Mouse (Mus musculus) lung, postnatal 0 days (tissue): ENCODE measurements around the gene Sar1a. TPM values are rescaled to one million over a fixed set of nuclear protein-coding genes. Genes with fewer than 3 reads are reported as not detected.

Experiments used
- ATAC-seq: fragments of 200-750 bp; cut with Nextera tagmentation; 2 replicates; pipeline ENCODE4 v1.8.0; 2017; ENCODE audit warnings: moderate library complexity
- DNase-seq: peaks from one replicate; pipeline ENCODE4 v3.0.0-alpha.2; 2016; ENCODE audit warnings: low spot score
- H3K27ac ChIP-seq: fragments of 300-500 bp; sonication (generic); 2 replicates; pipeline ENCODE4 v1.5.1; 2014; ENCODE audit warnings: antibody characterized with exemption, mild to moderate bottlenecking, low read length, mixed read lengths
- H3K27me3 ChIP-seq: fragments of 300-500 bp; sonication (generic); replicated peaks from 2 replicates; pipeline ENCODE4 v1.6.1; 2014; ENCODE audit warnings: low read length, mixed read lengths; ENCODE audit not compliant: insufficient read depth
- H3K36me3 ChIP-seq: fragments of 300-500 bp; sonication (generic); 2 replicates; pipeline ENCODE4 v1.6.1; 2014; ENCODE audit warnings: low read length, mixed read lengths; ENCODE audit not compliant: insufficient read depth
- H3K4me1 ChIP-seq: fragments of 300-500 bp; sonication (generic); 2 replicates; pipeline ENCODE4 v1.6.1; 2014; ENCODE audit warnings: antibody characterized with exemption, low read depth, low read length, mixed read lengths; ENCODE audit not compliant: insufficient read depth
- H3K4me2 ChIP-seq: fragments of 300-500 bp; sonication (generic); replicated peaks from 2 replicates; pipeline ENCODE4 v1.6.1; 2014; ENCODE audit warnings: low read depth, mild to moderate bottlenecking, low read length, moderate library complexity, mixed read lengths
- H3K4me3 ChIP-seq: fragments of 300-500 bp; sonication (generic); 2 replicates; pipeline ENCODE4 v1.5.1; 2014; ENCODE audit warnings: low read depth, low read length
- H3K9ac ChIP-seq: fragments of 300-500 bp; sonication (generic); replicated peaks from 2 replicates; pipeline ENCODE4 v1.6.1; 2014; ENCODE audit warnings: low read depth, mild to moderate bottlenecking
- H3K9me3 ChIP-seq: fragments of 300-500 bp; sonication (generic); 2 replicates; pipeline ENCODE4 v1.6.1; 2016; ENCODE audit warnings: low read length, mixed read lengths
- CTCF ChIP-seq: IDR thresholded peaks from 2 replicates; pipeline ENCODE4 v1.5.1; 2016; ENCODE audit warnings: antibody characterized with exemption, mild to moderate bottlenecking
- EP300 ChIP-seq: IDR thresholded peaks from 2 replicates; pipeline ENCODE4 v1.6.1; 2016; ENCODE audit warnings: antibody characterized with exemption, mild to moderate bottlenecking, control low read depth
- WGBS: fragments of 180-500 bp; shearing (Covaris S2); extraction: QIAGEN DNeasy Blood & Tissue Kit; methylation state at CpG from one replicate; pipeline ENCODE4 v1.1.7; 2014; 5-methylcytosine and 5-hydroxymethylcytosine counted together
- polyA plus RNA-seq: library from polyadenylated mRNA; unstranded; fragments of >200 nt; fragmentation: Nextera tagmentation; extraction: Ambion mirVana; gene quantifications from 2 replicates; pipeline ENCODE4 v1.2.1, GENCODE M21; 2015

The Sar1a gene
- polyA plus RNA-seq, 1 experiment from 2014 or later: 184 TPM

- H3K4me2 ChIP-seq: peak overlapping the region; percentile 92
- H3K9me3 ChIP-seq: no peaks in the 10 kb centered on the region
- H3K27ac ChIP-seq: peak overlapping the region; percentile 35; the same call in 1 of the 2 replicates
- no peaks in the 10 kb centered on the region for H3K27me3 ChIP-seq
- 1% methylated on average over 42 of the region's 49 CpGs for WGBS
- peak overlapping the region; percentile 53 for H3K9ac ChIP-seq
- peaks cover 3% of the 10 kb centered on the region; the same call in 1 of the 2 replicates for H3K4me1 ChIP-seq
- H3K4me3 ChIP-seq: peak overlapping the region; percentile 83
- peak; percentile 13; the same call in 1 of the 2 replicates for ATAC-seq
- H3K36me3 ChIP-seq: no peaks in the 10 kb centered on the region
- peak; percentile 35 for DNase-seq
- TF ChIP-seq CTCF (no peak), EP300 (no peak)
Observed at GRCm38 (mm10) chr10:61648737-61649645, 31.1 kb upstream of the Sar1a start.

GRCm38 (mm10) chr10:61654105-61654504 is 26.0 kb upstream of the Sar1a start:
- TF ChIP-seq EP300 (no peak), CTCF (no peak)
- no peak overlapping the region for H3K27ac ChIP-seq
- H3K4me3 ChIP-seq: no peak overlapping the region
- peaks cover 3% of the 10 kb centered on the region; the same call in 1 of the 2 replicates for H3K4me1 ChIP-seq
- DNase-seq: no peak
- no peak overlapping the region for H3K9ac ChIP-seq
- 91% methylated on average over 4 of the region's 4 CpGs for WGBS
- H3K4me2 ChIP-seq: no peak overlapping the region
- no peak for ATAC-seq
- no peaks in the 10 kb centered on the region for H3K36me3 ChIP-seq
- H3K27me3 ChIP-seq: no peaks in the 10 kb centered on the region
- no peaks in the 10 kb centered on the region for H3K9me3 ChIP-seq

- Histone ChIP-seq H3K4me2 (no peak overlapping the region), H3K27ac (no peak overlapping the region), H3K9me3 (no peaks in the 10 kb centered on the region), H3K9ac (no peak overlapping the region), H3K27me3 (no peaks in the 10 kb centered on the region), H3K4me1 (no peaks in the 10 kb centered on the region), H3K4me3 (no peak overlapping the region), H3K36me3 (no peaks in the 10 kb centered on the region)
- no peak for DNase-seq
- WGBS: 78% methylated on average over 7 of the region's 7 CpGs
- TF ChIP-seq CTCF: no peak
- no peak for TF ChIP-seq EP300
- ATAC-seq: no peak
Observed at GRCm38 (mm10) chr10:61654691-61655090, 25.4 kb upstream of the Sar1a start.

GRCm38 (mm10) chr10:61655188-61655587 is 24.9 kb upstream of the Sar1a start:
- H3K27ac ChIP-seq: no peak overlapping the region
- no peak overlapping the region for H3K4me2 ChIP-seq
- no peaks in the 10 kb centered on the region for H3K36me3 ChIP-seq
- no peak for TF ChIP-seq CTCF
- no peak for TF ChIP-seq EP300
- no peak overlapping the region for H3K9ac ChIP-seq
- DNase-seq (no peak), ATAC-seq (no peak)
- H3K9me3 ChIP-seq: no peaks in the 10 kb centered on the region
- no peaks in the 10 kb centered on the region for H3K27me3 ChIP-seq
- H3K4me1 ChIP-seq: no peaks in the 10 kb centered on the region
- no peak overlapping the region for H3K4me3 ChIP-seq
- WGBS: 87% methylated on average over 3 of the region's 3 CpGs

DNA sequence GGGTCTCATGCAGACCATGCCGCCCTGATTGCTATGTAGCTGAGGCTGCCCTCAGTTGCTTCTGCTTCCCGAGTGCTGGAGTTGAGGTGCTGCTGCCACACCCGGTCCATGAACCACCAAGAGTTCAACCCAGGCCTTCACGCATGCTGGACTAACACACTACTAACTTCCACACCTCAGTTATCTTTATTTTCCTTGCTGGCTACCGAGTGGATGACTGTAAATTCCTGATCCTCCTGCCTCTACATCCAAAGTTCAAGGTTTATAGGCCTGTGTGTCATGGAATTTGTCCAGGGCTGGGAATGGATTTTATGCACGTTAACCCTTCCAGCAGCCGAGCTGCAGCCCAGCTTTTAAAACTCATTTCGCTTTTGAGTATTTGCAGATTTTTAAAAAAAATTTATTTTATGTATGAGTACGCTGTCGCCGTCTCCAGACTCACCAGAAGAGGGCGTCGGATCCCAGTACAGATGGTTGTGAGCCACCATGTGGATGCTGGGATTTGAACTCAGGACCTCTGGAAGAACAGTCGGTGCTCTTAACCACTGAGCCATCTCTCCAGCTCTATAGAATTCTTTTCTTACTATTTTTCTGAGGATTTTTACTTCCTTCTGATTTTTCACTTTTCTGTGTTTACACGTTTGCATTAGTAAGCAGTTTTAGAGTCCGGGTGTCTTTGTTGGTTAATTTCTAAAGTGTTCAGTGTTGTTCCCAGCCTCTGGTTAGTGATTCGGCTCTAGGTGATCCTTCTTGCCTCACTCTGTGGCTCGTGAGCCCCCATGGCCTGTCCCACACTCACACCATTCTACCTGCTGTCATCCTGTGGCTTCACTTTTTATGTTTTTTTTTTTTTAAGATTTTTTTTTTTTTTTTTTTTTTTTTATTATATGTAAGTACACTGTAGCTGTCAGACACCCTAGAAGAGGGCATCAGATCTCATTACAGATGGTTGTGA is 22.9 kb upstream of the Sar1a start:
- Histone ChIP-seq H3K27me3 (no peaks in the 10 kb centered on the region), H3K9ac (no peak overlapping the region), H3K9me3 (no peaks in the 10 kb centered on the region), H3K4me1 (no peaks in the 10 kb centered on the region), H3K36me3 (no peaks in the 10 kb centered on the region), H3K4me3 (no peak overlapping the region), H3K4me2 (no peak overlapping the region), H3K27ac (no peak overlapping the region)
- 84% methylated on average over 18 of the region's 18 CpGs for WGBS
- TF ChIP-seq EP300 (no peak), CTCF (peak; percentile 23; the same call in 1 of the 2 replicates)
- DNase-seq (no peak), ATAC-seq (no peak; the same call in 1 of the 2 replicates)

DNA sequence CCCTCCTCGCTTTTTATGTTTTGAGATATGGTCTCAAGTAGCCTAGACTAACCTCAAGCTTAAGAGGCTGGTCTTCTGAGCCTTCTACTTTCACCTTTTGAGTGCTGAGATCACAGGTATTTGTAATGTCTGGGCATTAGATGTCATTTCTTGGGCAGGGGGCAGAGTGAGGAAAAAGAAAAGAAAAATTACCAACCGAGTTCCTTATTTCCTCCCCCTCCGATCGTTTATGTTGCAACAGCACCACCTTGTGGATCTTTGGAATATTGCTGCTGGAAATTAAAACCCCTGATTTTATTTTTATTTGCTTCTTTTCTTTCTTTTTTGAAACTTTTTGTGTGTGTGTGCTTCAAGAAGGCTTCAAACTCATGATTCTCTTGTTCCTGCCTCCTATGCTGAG is 22.1 kb upstream of the Sar1a start:
- ATAC-seq (peak; percentile 34; the same call in 1 of the 2 replicates), DNase-seq (peak; percentile 71)
- Histone ChIP-seq H3K27me3 (no peaks in the 10 kb centered on the region), H3K27ac (no peak overlapping the region), H3K4me3 (no peak overlapping the region), H3K4me1 (no peaks in the 10 kb centered on the region), H3K36me3 (0 out of 2 replicates have a peak, but pooled peaks cover 3% of the 10 kb centered on the region), H3K9ac (no peak overlapping the region), H3K4me2 (no peak overlapping the region), H3K9me3 (no peaks in the 10 kb centered on the region)
- WGBS: 19% methylated on average over 4 of the region's 4 CpGs
- no peak for TF ChIP-seq EP300
- TF ChIP-seq CTCF: peak; percentile 80
